In genomic region chr12:102838271-102838670, GRCm38 (mm10) we compare ENCODE assay signal across 24 mouse cellular contexts.
"Had no signal": no experiment of that assay in that cellular context is flagged by ENCODE, and none has a peak within 500 bp of the region (broad histone marks: within the 10 kb centered on the region; RNA-seq: fewer than 3 reads in every experiment).

No protein-coding gene starts in this region.

- H3K4me3 ChIP-seq: gastrocnemius, adult 2 months; heart, adult 2 months; heart, embryonic 12.5 days; hindbrain, embryonic 10.5 days; hindbrain, embryonic 12.5 days; intestine, embryonic 15.5 days; kidney, embryonic 15.5 days; left cerebral cortex, adult 2 months; limb, embryonic 10.5 days; limb, embryonic 12.5 days; liver, embryonic 13.5 days; liver, embryonic 15.5 days had no signal

- H3K4me1 ChIP-seq: heart, embryonic 12.5 days; hindbrain, embryonic 10.5 days; hindbrain, embryonic 12.5 days; intestine, embryonic 15.5 days; kidney, embryonic 15.5 days; limb, embryonic 10.5 days; limb, embryonic 12.5 days; liver, embryonic 13.5 days; liver, embryonic 15.5 days had no signal

- H3K27ac ChIP-seq: gastrocnemius, adult 2 months; heart, adult 2 months; hindbrain, embryonic 10.5 days; hindbrain, embryonic 12.5 days; hindbrain, embryonic 14.5 days; intestine, embryonic 15.5 days; kidney, embryonic 15.5 days; kidney, postnatal 0 days; left cerebral cortex, adult 2 months; limb, embryonic 10.5 days; limb, embryonic 12.5 days; liver, embryonic 13.5 days; liver, embryonic 15.5 days had no signal

- DNase-seq: gastrocnemius, adult 2 months; gastrocnemius, postnatal 10 days; gastrocnemius, postnatal 36 days; heart, adult 11 months; heart, adult 2 months; heart, postnatal 10 days; heart, postnatal 4 days; kidney, adult 18-20 months; kidney, adult 8-10 months; kidney, postnatal 14 days; kidney, postnatal 36 days; liver; liver, embryonic 13.5 days had no signal

- H3K27me3 ChIP-seq: heart, embryonic 12.5 days; hindbrain, embryonic 12.5 days; intestine, embryonic 15.5 days; kidney, embryonic 15.5 days; limb, embryonic 12.5 days; liver, embryonic 13.5 days; liver, embryonic 15.5 days had no signal
